Mouse (Mus musculus) spleen, adult 12 weeks (tissue): ENCODE measurements around the gene Selenok.

Experiments used
- DNase-seq: peaks from one replicate; pipeline ENCODE4 v3.0.0; 2022; ENCODE audit warnings: low spot score

Gene Selenok

DNA sequence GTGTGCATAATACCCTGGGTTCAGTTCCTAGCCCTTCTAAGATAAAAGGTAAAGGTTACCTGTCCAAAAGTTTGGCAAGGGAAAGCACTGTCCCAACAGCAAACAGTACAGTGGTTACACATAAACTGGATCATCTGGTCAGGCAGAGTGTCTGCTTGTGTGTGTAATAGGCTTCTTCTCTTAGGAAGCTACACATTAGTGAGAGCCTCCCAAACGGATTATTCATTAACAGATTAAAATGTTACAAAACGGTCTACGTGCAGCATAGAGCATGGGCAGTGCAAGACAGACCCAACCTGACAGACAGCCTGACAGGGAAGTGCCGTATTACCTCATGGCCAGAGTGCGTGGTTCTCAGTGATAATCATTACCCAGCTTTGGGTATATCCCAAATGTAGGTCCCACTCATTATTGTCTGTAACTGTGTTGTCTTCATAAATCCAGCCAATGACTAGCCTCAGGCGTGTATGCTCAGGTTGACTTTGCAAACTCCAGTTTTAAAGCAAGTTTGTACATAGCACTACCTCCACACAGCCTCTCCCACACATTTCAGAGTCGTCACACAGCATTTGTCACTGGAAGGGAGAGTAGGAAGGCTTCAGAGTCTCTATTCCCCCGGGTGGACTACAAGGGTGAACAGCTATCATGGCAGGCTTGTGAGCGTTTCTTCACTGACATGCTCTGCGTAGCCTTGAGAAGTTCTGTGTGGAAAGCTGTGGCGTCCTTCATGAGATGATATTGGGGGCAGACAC, 28.1 kb downstream of the Selenok start:
- DNase-seq, result no peak

DNA sequence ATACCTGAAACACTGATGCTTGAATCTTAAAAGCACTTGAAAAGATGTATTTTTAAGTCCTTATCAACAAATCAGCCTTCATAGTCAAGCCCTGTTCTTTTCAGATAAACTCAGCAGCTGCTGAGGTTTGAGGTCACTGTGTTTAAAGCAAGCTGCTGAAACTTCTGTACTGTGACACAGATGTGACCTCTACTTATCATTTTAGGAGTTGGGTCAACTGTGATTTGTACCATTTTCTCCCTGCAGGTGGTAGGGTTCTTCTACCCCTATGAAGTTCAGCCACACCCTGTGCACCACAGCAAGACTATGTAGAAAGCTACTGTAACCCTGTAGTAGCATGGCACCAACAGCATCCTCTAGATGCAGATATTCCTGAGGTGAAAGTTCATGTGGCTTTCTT, 29.2 kb downstream of the Selenok start:
- DNase-seq, result no peak

DNA sequence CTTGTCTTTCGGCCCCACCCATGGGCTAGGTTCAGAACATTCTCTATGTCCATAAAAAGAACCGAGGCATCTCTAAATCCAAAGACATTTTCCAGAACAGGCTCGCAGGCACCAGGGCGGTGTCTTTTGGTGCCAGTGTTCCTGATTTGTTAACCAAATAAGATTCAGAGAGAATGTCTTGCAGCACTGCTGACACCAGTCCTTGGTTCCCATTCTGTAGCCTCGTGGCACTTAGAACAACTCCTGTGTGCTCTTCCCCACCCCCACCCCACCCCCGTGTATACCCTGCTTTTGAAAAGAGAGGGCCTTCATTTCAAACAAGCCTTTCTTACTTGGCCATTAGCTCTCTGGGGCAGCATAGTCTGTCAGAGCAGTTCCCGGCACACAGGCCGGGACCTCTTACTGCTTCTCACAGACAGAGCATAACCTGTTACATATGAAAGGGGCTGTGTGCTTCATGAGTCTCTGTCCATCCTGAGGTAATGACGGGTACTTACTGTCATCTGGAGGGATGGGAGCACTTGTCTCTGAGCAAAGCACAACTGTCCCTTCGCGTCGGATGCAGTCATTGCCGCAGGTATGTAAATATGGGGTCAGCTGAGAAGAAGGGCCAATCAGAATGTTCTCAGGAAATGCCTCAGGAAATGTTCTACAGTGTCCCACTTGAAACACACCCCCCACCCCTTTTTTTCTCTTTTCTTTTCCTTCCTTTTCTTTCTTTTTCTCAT, 30.8 kb downstream of the Selenok start:
- no peak for DNase-seq

DNA sequence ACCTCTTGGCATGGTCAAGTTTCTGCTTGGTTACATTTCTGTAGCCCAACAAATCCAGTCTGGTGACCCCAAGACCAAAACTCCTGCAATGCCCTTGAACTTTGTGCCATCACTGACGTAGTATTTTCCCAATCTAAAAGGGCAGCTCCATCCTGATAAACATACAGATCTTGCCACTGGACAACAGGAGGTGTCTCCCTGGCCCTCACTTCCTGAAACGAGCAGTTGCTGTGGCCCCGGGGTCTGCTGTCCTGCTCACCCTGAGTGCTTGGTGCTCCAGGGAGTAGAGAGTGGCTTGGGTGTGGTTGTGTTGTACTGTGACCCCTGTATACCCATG, 31.3 kb downstream of the Selenok start:
- DNase-seq, result no peak

DNA sequence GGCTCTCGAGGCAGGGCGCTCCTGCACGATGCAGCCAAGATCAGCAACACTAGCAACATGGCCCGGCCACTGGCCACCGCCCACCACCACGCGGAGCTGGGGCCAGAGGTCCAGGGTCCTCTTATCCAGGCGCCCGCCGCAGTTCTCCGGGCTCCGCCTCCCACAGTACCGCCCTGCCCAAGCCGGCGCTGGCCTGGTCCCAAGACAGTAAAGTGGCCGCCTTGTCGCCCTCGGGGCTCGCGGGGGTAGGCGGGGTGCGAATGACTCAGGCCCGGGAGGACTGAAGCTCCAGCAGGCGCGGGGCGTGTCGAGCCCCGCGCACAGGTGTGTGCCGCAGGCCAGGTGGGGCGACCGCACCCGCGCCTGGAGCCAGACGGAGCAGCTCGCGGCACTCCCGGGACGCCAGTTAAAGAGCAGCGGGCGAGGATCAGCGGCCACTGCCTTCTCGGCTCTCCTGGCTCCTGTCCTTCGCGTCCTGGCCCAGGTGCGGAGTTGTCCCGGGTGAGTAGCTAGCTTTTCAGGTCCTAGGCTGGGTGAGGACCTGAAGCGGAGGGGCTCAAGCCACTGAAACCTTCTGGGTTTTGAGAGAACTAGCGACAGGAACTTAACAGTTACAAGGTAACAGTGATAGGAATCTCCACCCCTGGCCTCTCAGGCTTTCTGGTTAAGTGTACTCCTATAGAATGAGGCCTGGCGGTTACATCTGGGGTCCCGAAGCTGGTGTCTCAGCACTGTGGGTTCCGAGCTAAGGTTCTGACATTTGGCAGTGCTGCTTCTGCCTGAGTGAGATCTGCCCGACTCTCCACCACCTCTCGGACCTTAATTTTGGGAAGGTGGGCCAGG, 40.8 kb downstream of the Selenok start, which contains the start of the genes Il17rb and Chdh:
Gene Il17rb (minus strand): TSS at position 164 of the 843 bp plus-strand sequence.
Gene Chdh (plus strand): TSS at position 291 of the 843 bp plus-strand sequence.
- DNase-seq, result no peak

DNA sequence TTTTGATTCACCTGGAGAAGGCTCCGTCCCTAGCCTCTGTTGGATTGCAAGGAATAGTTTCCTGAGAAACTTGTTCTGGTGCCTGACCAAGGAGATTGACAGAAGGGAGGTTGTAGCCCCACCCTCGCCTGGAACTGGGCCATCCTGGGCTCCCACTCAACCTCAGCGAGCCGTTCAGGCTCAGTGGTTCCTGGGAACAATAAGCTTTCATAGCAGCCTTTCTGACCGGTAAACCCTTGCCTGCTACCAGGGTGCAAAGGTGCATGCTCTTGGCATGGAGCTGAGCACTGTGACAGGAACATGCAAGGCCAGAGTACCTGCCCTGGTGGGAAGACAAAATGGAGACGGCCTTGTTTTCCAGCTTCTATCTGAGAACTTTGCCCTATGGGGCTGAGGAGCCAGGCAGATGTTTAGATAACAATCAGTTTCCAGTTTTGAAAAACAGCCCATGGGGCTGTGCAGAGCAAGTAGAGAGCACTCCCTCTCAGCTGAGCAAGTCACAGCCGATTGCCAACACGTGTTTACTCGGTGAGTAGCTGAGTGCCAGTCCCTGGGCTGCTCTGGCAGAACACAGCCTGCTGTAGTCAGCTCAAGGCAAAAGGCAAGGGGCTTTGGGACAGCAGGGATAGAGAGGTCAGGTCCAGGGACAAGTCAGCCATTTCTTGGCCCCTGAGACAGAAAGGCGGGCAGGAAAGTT, 41.9 kb downstream of the Selenok start:
- no peak for DNase-seq

DNA sequence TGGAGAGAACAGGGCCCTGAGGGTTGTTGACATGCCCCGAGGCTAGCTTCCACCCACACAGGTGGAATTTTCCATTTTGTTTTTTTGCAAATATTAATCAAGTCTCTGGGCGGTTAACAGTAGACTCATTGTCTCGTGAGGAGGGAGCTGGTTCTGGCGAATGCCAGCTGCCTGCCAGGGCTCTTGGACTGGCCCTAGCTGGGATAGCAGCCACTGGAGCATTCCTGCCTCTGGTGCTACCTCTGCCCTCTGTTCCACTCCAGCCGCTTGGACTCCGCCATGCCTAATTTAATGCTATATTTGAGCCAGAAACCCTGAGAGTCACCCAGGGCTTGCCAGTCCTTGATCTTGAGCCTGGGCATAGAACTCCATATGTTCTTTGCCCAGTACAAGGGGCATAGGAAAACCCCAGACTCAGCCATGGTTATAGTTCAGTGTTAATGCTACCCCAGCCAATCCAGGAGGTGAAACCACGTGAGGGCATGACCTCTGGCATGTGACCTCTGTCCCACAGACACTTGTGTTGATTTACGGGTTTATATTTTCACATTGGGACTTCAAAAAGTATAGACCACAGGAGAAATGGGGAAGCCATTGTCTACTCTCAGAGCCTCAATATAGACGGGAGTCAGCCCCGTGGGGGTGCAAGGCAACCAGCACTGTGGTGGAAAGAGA, 43.9 kb downstream of the Selenok start:
- DNase-seq, result no peak

DNA sequence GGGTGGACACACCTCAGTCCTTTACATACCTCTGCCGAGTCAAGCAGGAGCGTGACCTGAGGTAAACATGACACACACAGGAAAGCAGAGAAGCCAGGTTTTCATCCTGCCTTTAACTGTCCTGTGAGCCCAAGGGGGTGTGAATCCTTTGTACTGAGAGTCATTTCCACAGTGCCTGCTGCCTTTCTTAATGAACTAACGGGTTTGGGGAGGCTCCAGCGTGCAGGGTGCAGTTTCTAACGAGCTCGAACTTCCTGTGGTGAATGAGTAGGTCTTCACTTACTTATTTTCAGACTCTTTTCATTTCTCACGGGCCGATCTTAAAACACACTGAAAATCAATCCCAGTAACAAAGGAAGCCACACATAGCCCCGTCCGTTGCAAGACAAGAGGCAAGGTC, 46.4 kb downstream of the Selenok start:
- DNase-seq, result no peak

DNA sequence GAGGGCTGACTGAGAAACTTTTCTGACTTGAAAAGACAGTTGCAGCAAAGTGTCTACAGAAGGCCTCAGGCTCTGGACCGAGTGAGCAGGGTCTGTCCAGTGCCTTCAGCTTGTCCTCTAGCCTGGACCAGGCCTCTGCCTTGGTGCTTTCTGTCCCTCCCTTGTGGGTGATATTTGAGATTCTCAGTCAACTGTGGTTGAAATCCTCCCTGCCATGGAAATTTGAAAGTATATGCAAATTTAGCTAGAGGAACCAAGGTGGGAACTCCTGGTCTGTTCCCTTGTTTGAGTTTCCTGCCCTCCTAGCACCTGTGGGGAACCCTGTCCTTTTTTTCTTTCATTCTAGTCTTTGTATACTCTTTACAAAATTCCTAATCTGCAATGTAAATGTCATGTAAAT, 46.9 kb downstream of the Selenok start:
- DNase-seq, result no peak

DNA sequence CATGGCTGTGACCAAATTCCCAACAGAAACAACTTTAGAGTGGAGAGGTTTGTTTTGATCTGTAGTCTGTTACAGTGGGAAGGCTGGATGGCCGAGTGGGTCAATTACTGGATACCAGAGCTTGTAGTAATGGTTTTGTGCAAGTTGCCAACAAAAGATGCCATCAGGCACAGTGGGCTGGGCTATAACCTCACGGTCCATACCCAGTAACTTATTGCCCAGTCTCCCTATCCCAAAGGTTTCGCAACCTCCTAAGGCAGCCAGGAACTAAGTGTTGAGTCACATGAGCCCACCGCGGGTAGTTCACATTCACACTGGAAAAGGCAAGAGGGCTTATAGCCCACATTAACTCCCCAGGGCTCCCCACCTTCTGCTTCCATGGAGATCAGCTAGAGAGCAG, 48.6 kb downstream of the Selenok start:
- no peak for DNase-seq

DNA sequence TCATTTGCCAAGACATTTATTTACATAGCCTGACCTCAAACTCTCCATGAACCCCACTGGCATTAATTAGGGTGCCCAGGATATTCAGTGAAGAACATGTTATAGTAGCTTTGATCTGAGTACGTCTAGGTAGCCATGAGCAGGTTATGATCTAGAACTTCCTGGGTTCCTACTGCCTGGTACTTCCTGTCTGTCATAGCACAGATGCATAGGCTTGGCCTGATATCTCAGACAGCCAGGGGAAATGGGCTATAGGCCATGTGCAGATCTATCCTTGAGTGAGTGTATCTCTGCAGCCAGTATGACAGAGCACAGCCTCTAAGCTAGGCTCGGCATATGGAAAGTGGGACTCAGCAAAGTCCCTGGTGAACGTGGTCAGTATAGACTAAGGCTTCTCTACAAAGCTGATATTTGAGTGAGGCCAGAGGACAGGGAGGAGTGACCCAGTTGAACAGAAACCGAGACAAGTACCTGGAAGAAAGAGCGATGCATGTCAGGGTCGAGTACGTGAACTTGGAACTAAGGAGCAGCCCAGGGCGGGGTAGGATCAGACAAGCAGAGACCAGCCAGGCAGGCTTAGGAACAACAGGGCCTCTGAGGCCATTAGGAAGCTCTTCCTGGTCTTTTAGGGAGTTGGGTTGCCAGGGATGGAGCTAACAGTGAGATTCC, 49.8 kb downstream of the Selenok start:
- DNase-seq, result no peak

DNA sequence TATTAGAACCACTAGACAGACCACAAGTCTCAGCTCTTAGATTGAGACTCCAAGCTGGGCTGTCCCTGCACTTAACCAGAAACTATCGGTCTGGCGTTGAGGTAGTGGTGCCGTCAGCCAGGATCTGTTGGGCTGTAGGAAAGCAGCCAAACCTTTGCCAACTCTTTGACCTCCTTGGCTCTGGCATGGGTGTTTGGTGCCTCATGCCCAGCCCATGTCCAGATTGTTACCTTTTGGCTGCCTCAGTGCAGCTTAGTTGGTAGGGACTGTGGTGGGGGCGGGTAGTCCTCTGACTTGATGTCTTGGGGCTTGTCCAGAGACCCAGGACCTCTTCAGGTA, 50.3 kb downstream of the Selenok start:
- DNase-seq, result no peak

DNA sequence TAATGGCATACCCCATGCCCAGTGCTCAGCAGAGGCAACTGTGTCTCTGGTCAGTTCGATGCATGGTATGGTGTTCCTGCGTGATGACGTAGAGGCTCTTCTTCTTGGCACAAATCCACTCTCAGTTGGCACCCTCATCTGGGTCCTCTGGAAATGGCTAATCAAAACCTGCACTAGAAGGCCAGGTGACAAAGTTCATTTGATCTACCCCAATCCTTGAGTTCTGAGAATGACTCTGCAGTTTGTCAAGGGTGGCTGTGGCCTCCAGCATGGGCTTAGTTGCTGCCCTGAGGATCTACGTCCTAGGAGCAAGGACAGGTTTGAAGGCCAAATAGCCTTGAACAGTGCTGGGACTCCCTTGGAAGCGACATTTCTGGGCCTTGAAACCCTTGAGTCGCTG, 50.7 kb downstream of the Selenok start:
- DNase-seq, result no peak

DNA sequence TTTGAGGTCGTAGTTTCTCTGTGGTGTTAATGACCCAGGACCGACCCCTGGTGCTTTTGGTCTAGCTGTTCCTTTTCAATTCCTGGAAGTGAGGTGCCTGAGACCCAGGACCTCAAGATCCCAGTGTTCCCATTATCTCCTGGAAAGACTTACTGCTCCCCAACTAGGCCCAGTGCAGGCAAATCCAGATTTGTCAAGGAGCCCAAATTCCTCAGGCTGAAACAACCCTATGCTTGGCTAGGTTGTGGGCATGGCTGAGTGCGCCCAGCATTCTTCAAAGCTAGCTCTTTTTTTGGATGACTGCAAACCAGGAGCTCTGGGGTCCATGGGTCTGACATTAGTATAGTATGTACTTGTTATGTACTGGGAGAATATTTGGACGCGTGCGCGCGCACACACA, 51.3 kb downstream of the Selenok start:
- DNase-seq, result no peak

DNA sequence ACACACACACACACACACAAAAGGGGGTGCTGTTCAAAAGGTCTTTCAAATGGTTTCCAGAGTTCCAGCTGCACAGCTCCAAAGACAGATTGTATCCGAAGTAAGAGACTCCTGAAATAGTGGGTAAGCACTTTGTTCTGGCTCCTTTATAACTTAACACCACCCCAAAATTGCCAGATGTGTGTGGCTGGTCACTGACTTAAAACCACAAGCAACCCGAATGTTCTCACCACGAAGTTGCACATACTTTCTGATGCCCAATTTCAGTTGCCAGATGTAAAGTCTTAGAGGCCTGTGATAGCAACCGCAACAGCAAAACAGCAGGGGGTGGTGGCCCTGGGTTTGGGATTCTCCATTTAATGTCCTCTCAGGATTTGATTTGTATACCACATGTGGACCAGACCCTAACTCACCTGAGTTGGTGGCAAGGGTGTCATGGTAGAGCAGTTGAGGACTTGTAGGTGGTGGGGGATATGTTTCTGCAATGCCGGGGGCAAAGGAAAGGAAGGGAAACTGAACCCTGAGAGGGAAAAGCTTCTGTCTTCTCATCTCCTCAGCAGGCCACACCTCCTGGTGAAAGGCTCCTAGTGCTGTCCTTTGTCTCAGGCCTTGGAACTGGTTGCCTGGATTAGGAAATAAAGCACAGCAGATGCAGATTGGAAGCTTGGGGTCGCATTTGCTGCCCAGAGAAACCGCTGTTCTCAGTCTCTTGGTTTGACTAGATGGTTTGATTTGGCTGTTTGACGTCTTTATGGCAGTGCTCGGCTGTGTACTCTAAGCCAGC, 51.9 kb downstream of the Selenok start:
- no peak for DNase-seq

DNA sequence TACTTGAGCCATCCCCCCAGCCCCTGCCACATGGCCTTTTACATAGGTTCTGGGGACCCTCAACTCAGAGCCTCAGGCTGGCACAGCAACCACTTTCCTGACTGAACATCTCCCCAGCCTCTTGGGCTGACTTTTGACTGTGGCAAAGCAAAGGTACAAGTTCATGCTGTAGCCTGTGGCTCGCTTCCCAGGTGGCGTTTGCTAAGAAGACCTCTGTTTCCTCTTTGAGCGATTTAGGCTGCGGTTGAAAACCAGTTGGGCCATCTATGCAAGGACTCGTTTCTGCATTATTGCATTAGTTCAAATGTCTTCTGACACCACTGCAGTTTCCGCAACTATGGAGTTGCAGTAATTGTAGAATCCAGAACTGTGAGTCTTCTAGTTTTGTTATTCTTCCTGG, 54.4 kb downstream of the Selenok start:
- no peak for DNase-seq

DNA sequence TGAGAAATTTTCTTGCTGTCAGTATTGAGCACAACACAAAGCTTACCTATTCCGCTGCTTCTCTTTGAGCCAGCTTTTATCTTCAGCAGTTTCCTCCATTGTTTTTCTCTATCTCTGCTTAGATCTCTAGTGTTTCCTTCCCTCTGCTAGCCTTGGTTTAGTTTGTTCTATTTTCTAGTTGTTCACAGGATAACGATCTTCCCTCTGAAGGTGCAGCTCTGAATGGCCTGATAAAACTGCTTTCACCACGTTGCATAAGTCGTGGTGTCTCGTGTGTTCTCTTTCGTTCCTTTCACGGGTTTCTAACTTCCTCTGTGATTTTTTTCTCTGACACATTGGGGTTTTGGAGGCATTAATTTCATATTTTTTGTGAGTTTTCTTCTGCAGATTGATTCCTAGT, 56.3 kb downstream of the Selenok start:
- DNase-seq, result no peak
